Mouse (Mus musculus): ENCODE results near the gene Gm49388.

The Gm49388 gene

DNA sequence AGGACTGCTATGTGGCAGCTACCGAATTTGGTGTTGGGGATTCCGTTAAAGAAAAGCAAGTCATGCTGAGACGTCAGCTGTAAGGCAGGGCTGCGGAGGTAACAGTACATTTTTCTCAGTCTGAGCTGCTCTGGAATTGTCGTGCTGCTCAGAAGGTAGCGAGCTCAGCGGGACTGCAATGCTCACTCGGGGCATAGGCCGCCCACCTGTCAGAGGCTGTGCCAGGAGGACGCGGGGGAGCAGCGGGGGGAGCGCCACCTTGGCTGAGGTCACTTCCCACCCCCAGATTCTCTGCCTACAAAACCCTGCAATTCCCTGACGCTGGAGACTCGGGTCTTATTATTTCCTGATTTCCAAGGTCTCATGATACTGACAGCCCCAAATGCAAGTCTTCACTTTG is 55.5 kb downstream of the Gm49388 start:
- DNase-seq (ENCODE audit: low read depth) = no peak

DNA sequence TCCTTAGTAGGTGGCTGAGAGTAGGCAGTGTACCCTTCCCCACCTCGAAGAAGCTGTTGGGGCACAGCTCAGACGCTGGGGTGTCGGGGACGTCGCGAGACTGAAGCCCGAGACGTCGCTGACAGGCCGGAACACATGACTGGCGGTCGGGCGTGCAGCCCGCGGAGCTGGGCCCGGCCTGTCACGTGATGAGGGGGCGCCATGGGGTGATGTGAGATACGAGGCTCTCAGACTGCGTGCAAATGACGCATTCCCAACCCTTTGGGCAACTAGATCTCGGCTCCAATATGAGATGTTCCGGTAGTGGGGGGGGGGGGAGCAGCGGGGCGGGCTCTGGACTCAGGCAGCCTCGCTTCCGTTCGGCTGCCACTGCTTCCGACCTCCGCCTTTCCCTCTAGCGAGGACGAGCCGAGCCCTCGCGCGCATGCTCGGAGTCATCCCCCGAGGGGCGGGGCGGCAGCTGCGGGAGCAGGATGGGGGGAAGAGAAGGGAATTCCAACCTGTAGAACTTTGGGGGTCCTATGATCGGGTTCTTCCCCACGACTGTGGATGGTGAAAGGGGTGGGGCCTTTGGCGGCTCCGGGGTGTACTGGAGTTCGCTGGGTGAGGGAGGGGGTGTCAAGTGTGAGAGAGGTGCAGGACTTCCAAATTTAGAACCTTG is 56.1 kb downstream of the Gm49388 start:
- peak; percentile 92 for DNase-seq (ENCODE audit: low read depth)

DNA sequence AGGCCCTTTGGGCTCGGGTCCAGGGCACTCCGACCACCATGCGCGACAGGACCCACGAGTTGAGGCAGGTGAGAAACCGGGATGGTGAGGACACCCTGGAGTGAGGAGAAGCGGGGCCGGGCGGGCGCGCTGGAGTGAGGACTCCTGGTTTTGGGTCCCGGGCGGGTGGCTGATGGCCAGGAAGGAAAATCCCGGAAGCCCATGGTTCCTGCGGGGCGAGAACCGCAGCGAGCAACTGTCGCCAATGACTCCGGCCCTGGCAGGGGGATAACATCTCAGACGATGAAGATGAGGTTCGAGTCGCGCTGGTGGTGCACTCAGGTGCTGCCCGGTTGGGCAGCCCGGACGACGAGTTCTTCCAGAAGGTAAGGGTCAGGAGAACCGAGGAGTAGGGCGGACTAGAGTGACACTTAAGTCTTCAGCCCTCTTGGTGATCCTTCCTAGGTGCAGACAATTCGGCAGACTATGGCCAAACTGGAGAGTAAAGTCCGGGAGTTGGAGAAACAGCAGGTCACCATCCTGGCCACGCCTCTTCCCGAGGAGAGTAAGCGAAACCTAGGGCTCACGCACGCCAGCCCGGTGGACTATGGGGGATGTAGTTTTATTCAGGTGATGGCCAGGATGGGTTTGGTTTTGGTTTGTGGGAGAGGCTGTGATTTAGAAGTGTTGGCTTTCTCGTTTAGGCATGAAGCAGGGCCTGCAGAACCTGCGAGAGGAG is 56.8 kb downstream of the Gm49388 start:
- peak; percentile 58 for DNase-seq (ENCODE audit: low read depth)

DNA sequence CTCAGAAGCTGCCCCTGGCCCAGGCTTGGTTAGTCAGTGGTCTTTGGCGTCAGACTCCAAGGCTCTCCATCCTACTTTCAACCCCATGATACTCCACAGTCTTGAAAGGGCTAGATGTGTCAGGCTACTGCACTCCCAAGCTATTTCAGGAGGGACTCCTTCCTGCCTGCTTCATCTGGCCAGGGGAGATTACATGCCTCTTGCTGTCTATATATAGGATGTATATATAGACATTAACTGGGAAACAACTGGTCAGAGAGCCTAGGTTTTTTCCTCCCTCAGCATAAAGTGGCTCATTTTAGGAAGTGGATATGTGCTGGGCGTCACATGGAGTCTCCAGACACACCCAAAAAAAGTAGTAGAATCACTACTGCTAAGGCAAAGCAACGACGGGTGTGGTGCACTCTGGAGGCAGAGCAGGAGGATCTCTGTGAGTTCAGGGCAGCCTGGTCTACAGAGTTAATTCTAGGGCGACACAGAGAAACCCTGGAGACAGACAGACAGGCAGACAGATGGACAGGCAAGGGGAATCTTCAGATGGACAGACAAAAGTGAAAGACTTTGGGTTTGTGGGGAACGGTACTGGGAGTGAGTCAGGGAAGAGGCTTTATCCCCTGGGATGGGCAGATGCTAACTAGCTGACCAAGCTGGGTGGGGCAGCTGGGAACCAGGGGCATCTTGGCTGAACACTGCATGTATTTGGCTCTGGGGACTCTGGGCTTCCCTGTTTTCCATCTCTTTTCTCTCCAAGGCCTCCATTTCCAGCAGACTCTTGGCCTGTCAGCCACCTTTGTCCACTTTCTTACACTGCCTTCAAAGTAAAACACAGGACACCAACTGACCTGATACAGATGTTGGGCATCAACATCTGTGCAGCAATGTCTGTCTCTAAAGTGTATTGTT is 64.8 kb downstream of the Gm49388 start:
- no peak for DNase-seq (ENCODE audit: low read depth)

DNA sequence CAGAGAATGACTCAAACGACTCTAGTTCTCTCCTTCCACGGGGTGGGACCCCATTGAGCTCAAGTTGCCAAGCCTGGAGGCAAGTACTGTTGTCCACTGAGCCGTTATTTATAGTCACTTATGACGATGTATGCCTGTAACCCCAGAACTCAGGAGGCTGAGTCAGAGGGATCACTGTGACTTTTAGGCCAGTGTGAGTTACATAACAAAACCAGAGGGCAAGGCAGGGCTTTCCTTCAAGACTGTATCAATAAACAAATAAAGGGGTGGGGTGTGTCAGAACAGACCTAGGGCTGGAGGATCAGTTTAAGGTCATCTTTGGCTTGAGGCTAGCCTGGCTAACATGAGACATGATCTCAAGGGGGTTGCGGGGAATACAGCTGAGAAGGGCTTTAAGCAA is 65.5 kb downstream of the Gm49388 start:
- DNase-seq (ENCODE audit: low read depth) = peak; percentile 46
